Mouse (Mus musculus) liver, postnatal 0 days (tissue): ENCODE data around the gene Ptcd3. TPM values are rescaled to one million over a fixed set of nuclear protein-coding genes. Genes with fewer than 3 reads are reported as not detected.

Source experiments
- ATAC-seq: fragments of 200-750 bp; cut with Nextera tagmentation; 2 replicates; pipeline ENCODE4 v1.8.0; 2017; ENCODE audit warnings: mild to moderate bottlenecking, moderate library complexity
- DNase-seq: peaks from one replicate; pipeline ENCODE4 v3.0.0-alpha.2; 2016
- H3K27ac ChIP-seq: fragments of 300-500 bp; sonication (generic); 2 replicates; pipeline ENCODE4 v1.5.1; 2014; ENCODE audit warnings: antibody characterized with exemption, moderate library complexity, mild to moderate bottlenecking, low read depth
- H3K27me3 ChIP-seq: fragments of 300-500 bp; sonication (generic); 2 replicates; pipeline ENCODE4 v1.6.1; 2014; ENCODE audit warnings: low read length, control low read depth, mixed read lengths; ENCODE audit not compliant: insufficient read depth
- H3K36me3 ChIP-seq: fragments of 300-500 bp; sonication (generic); replicated peaks from 2 replicates; pipeline ENCODE4 v1.6.1; 2014; ENCODE audit warnings: mild to moderate bottlenecking, control low read depth, low read length, moderate library complexity, mixed read lengths; ENCODE audit not compliant: insufficient read depth
- H3K4me1 ChIP-seq: fragments of 300-500 bp; sonication (generic); 2 replicates; pipeline ENCODE4 v1.6.1; 2014; ENCODE audit warnings: antibody characterized with exemption, mild to moderate bottlenecking, control low read depth; ENCODE audit not compliant: insufficient read depth
- H3K4me2 ChIP-seq: fragments of 300-500 bp; sonication (generic); 2 replicates; pipeline ENCODE4 v1.6.1; 2014; ENCODE audit warnings: low read depth, mild to moderate bottlenecking, low read length, moderate library complexity, mixed read lengths
- H3K4me3 ChIP-seq: fragments of 300-500 bp; sonication (generic); 2 replicates; pipeline ENCODE4 v1.5.1; 2014; ENCODE audit warnings: low read depth, low read length
- H3K9ac ChIP-seq: fragments of 300-500 bp; sonication (generic); replicated peaks from 2 replicates; pipeline ENCODE4 v1.6.1; 2014; ENCODE audit warnings: mild to moderate bottlenecking, moderate library complexity
- H3K9me3 ChIP-seq: fragments of 300-500 bp; sonication (generic); 2 replicates; pipeline ENCODE4 v1.6.1; 2016; ENCODE audit warnings: mild to moderate bottlenecking, control low read depth, low read length, mixed read lengths
- CTCF ChIP-seq: sonication (generic); IDR thresholded peaks from 2 replicates; pipeline ENCODE4 v1.5.1; 2016; ENCODE audit warnings: antibody characterized with exemption, low read depth
- EP300 ChIP-seq: IDR thresholded peaks from 2 replicates; pipeline ENCODE4 v1.6.1; 2016; ENCODE audit warnings: antibody characterized with exemption, low read depth, mild to moderate bottlenecking
- WGBS: fragments of 180-500 bp; shearing (Covaris S2); extraction: QIAGEN DNeasy Blood & Tissue Kit; methylation state at CpG from one replicate; pipeline ENCODE4 v1.1.7; 2014; ENCODE audit not compliant: insufficient replicate concordance; 5-methylcytosine and 5-hydroxymethylcytosine counted together
- polyA plus RNA-seq: library from polyadenylated mRNA; unstranded; fragments of >200 nt; fragmentation: Nextera tagmentation; extraction: Ambion mirVana; gene quantifications from 2 replicates; pipeline ENCODE4 v1.2.1, GENCODE M21; 2015

Gene Ptcd3
- polyA plus RNA-seq, 1 experiment from 2014 or later, result 32.0 TPM

DNA sequence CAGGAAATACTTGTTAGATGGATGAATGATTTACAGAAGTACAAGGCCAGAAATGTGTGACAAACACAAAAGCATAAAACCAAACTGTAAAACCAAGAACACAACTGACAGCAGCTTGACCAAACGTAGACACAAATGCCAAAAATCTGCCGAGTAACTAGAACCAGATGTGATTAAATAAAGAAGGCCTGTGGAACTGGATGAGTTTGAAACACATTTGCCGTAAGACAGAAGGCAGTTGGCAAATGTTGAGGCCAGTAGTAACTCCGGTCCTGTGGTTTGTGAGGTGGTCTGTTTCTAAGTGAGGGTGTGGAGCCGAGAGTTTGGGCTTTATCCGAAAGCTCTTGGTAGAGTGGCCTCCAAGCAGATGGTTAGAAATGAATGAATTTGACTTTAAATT is 32.4 kb upstream of the Ptcd3 start:
- Histone ChIP-seq H3K27ac (no peak overlapping the region), H3K9me3 (no peaks in the 10 kb centered on the region), H3K36me3 (peaks cover 71% of the 10 kb centered on the region), H3K4me1 (no peaks in the 10 kb centered on the region; the same call in 1 of the 2 replicates), H3K9ac (no peak overlapping the region), H3K4me3 (no peak overlapping the region), H3K4me2 (no peak overlapping the region), H3K27me3 (no peaks in the 10 kb centered on the region)
- TF ChIP-seq EP300, result no peak
- no peak for TF ChIP-seq CTCF
- no peak for ATAC-seq
- no peak for DNase-seq
- 86% methylated on average over 6 of the region's 6 CpGs for WGBS

DNA sequence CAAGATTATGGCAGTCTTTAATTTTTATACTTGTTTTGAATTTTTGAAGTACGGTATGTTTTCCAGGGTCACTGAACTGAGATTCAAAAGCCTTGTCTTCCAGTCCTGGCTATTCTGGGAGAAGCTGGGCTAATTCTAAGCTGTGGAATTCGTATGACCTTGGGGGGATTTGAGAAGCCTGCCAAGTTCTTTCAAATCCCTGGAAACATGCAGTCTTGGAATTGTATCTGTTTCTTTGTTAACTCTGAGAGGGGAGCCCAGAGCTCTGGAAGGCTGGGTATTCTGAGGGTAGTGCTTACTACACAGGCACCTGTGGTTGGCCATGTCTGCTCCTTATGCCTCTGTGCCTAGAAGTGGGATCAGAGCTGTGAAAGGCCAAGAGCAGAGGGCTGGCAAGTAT is 27.2 kb upstream of the Ptcd3 start:
- no peak for TF ChIP-seq EP300
- no peak for TF ChIP-seq CTCF
- no peak overlapping the region for H3K4me3 ChIP-seq
- ATAC-seq (no peak), DNase-seq (no peak)
- no peaks in the 10 kb centered on the region for H3K27me3 ChIP-seq
- H3K4me1 ChIP-seq, result peaks cover 8% of the 10 kb centered on the region; the same call in 1 of the 2 replicates
- H3K36me3 ChIP-seq, result peaks cover 64% of the 10 kb centered on the region
- H3K9me3 ChIP-seq, result no peaks in the 10 kb centered on the region
- WGBS, result 77% methylated on average over 2 of the region's 2 CpGs
- H3K4me2 ChIP-seq, result no peak overlapping the region
- H3K27ac ChIP-seq, result peak overlapping the region; percentile 64; the same call in 1 of the 2 replicates
- H3K9ac ChIP-seq, result no peak overlapping the region

GRCm38 (mm10) chr6:71934081-71934556 is 25.6 kb upstream of the Ptcd3 start:
- peak overlapping the region; percentile 64 for H3K27ac ChIP-seq
- ATAC-seq, result 0 out of 2 replicates have a peak, but pooled peaks have one; percentile 14
- peaks cover 62% of the 10 kb centered on the region for H3K36me3 ChIP-seq
- no peak overlapping the region for H3K4me3 ChIP-seq
- DNase-seq, result no peak
- no peaks in the 10 kb centered on the region for H3K9me3 ChIP-seq
- no peak for TF ChIP-seq EP300
- no peak for TF ChIP-seq CTCF
- WGBS, result 66% methylated on average over 2 of the region's 2 CpGs
- no peaks in the 10 kb centered on the region for H3K27me3 ChIP-seq
- H3K9ac ChIP-seq, result peak overlapping the region; percentile 7; the same call in 1 of the 2 replicates
- H3K4me2 ChIP-seq, result no peak overlapping the region
- peaks cover 12% of the 10 kb centered on the region; the same call in 1 of the 2 replicates for H3K4me1 ChIP-seq

DNA sequence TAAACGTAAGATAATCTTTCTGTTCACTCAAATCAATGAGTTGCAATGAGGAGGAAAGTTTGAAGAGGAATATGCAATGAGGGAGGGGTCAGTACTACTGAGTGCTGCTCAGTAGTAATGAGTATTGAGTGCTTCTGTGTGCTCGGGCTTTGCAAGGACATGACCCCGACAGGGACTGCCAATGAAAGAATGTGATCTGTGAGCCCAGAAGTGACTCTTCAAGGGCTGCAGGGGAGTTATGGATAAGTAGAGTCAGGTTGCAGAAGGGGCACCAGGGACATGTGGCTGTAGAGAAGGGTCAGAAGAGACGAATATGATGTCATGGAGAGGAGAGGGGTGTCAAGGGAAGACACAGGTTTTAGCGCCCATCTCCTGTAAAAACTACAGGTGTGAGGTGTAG is 23.8 kb upstream of the Ptcd3 start:
- Histone ChIP-seq H3K27me3 (no peaks in the 10 kb centered on the region), H3K4me3 (no peak overlapping the region), H3K4me2 (no peak overlapping the region), H3K27ac (no peak overlapping the region), H3K9me3 (no peaks in the 10 kb centered on the region), H3K9ac (no peak overlapping the region), H3K4me1 (peaks cover 12% of the 10 kb centered on the region; the same call in 1 of the 2 replicates), H3K36me3 (peaks cover 47% of the 10 kb centered on the region)
- ATAC-seq (no peak), DNase-seq (no peak)
- WGBS, result 70% methylated on average over 5 of the region's 5 CpGs
- TF ChIP-seq EP300 (no peak), CTCF (no peak)

GRCm38 (mm10) chr6:71930830-71931437 is 22.4 kb upstream of the Ptcd3 start:
- TF ChIP-seq EP300, result no peak
- peaks cover 12% of the 10 kb centered on the region; the same call in 1 of the 2 replicates for H3K4me1 ChIP-seq
- peak; percentile 33; the same call in 1 of the 2 replicates for ATAC-seq
- no peaks in the 10 kb centered on the region for H3K27me3 ChIP-seq
- WGBS, result 68% methylated on average over 12 of the region's 12 CpGs
- peaks cover 45% of the 10 kb centered on the region for H3K36me3 ChIP-seq
- peak overlapping the region; percentile 75 for H3K27ac ChIP-seq
- no peak overlapping the region for H3K4me2 ChIP-seq
- no peak overlapping the region for H3K9ac ChIP-seq
- no peak for DNase-seq
- H3K9me3 ChIP-seq, result no peaks in the 10 kb centered on the region
- no peak overlapping the region for H3K4me3 ChIP-seq

GRCm38 (mm10) chr6:71930053-71930452 is 21.5 kb upstream of the Ptcd3 start:
- peak; percentile 36 for DNase-seq
- WGBS, result 53% methylated on average over 10 of the region's 10 CpGs
- TF ChIP-seq CTCF (no peak), EP300 (no peak)
- no peaks in the 10 kb centered on the region for H3K27me3 ChIP-seq
- peak overlapping the region; percentile 75 for H3K27ac ChIP-seq
- no peak overlapping the region for H3K4me3 ChIP-seq
- no peak overlapping the region for H3K4me2 ChIP-seq
- peaks cover 12% of the 10 kb centered on the region; the same call in 1 of the 2 replicates for H3K4me1 ChIP-seq
- H3K36me3 ChIP-seq, result peaks cover 41% of the 10 kb centered on the region
- H3K9me3 ChIP-seq, result no peaks in the 10 kb centered on the region
- no peak overlapping the region for H3K9ac ChIP-seq
- peak; percentile 47; the same call in 1 of the 2 replicates for ATAC-seq
